Mouse (Mus musculus) left cerebral cortex, adult 2 months (tissue): ENCODE data around the gene Htt. TPM values are rescaled to one million over a fixed set of nuclear protein-coding genes. Genes with fewer than 3 reads are reported as not detected.

Source experiments
- DNase-seq, 2 experiments: peaks; one replicate each; pipeline ENCODE4 v3.0.0; 2021 to 2022; ENCODE audit warnings: low spot score in 2 of 2, mixed read lengths in 1 of 2; ENCODE audit errors: extremely low spot score in 1 of 2
- H3K27ac ChIP-seq: fragments of 200-600 bp; 2 replicates; pipeline ENCODE4 v1.8.1; 2022
- H3K4me3 ChIP-seq: fragments of 200-600 bp; 2 replicates; pipeline ENCODE4 v1.8.1; 2022
- CTCF ChIP-seq: fragments of 200-600 bp; IDR thresholded peaks from 2 replicates; pipeline ENCODE4 v1.8.1; 2022; ENCODE audit warnings: antibody characterized with exemption, mild to moderate bottlenecking, moderate library complexity
- intact Hi-C: fragments of 180-260 bp; cut with DNase I; formaldehyde crosslinking; loops from one replicate; pipeline ENCODE4 v1.15.1; 2025
- total RNA-seq, 2 experiments: library from RNA; stranded (reverse); gene quantifications; 2 replicates each; pipeline ENCODE4 v1.2.3; 2021

Gene Htt
- total RNA-seq, 2 experiments from 2014 or later: 90.1 to 92.4 TPM

DNA sequence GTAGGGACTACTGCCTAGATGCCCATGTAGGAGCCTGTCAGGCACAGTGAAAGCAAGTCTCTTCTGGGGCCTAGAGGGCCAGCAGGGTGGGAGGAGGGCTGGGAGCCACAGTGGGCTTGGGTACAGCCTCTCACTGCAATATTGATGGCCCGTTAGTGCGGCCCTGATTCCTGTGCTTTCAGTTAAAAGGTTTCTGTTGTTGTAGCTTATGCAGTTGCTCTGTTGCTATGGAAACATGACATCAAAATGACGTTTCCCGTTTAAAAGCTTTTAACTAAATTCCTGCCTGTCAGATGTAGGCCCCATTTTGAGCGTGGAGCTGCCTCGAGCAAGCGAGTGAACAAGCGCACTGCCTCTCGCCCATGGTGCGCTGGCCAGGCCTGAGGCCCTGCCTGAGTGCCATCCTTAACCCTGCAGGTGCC, 155.7 kb downstream of the Htt start:
- Histone ChIP-seq H3K4me3 (no peak overlapping the region), H3K27ac (no peak overlapping the region; the same call in 1 of the 2 replicates)
- no peak for TF ChIP-seq CTCF
- peak; percentile 26 to 30 for DNase-seq
- intact Hi-C loops: loop anchor here (5.0 kb wide), 1 partner anchor 105 kb away; no protein-coding TSS in a partner anchor

DNA sequence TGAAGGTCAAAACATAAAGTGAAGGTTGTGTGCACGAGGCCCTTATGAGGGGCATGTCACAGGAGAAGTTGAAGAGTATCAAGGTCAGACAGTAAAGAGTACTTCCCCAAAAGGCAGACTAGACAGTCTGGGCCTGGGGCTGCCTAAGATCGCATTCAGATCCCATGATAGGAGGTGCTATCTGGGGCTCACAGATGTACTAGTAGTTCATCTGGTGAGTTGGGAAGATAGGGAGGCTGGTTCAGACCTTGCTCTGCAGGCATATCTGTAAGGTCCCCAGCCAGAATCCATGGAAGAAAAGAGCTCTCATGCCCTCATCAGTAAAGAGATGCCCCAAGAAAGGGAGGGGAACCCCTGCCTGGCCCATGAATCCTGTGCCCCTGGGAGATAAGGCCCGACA, 157.2 kb downstream of the Htt start:
- no peak overlapping the region for H3K27ac ChIP-seq
- intact Hi-C loops: loop anchor here (5.0 kb wide), 1 partner anchor 104 kb away; no protein-coding TSS in a partner anchor
- no peak for TF ChIP-seq CTCF

DNA sequence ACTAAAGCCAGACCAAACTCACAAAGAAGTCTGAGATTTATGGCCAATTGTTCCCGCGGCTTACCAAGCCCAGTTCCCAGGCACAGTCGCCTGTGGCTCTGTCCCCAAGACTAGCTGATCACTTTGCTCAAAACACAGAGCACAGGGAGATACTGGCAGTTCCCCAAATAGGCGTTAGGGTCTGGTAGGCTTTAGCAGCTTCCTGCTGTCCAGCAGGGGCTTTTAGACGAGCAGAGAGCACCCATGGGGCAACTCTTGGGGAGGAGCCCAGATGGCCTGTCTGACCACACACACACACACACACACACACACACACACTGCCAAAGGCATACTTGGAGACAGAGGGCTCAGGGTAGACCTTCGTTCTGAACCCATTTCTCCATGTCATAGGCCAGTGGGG, 161.0 kb downstream of the Htt start:
- Histone ChIP-seq H3K4me3 (no peak overlapping the region), H3K27ac (no peak overlapping the region)
- TF ChIP-seq CTCF: no peak
- intact Hi-C loops: no loop called here
- no peak for DNase-seq

More for the DNA sequence above, 157.2 kb downstream of the Htt start:
- H3K4me3 ChIP-seq: no peak overlapping the region
- DNase-seq: no peak

DNA sequence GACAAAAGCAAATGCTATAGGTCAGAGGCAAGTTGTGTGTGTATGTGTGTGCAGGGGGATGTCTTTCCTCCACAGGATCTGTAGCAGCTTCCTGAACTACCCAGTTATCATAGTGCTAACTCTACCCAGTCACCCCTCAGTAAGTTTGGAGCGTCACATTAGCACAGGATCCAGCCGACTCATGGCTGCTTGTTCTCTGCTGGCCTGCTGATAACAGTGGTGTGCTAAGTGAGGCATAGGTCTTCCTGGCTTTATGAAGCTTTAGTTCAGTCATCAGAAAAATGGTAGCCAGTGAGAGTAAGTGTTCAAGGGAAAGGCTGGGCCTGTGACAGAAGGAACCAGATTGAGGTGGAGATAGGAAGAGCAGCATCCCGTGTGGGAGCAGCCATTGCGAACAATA, 162.4 kb downstream of the Htt start:
- intact Hi-C loops: no loop called here
- TF ChIP-seq CTCF: no peak
- no peak for DNase-seq
- no peak overlapping the region for H3K4me3 ChIP-seq
- H3K27ac ChIP-seq: no peak overlapping the region

DNA sequence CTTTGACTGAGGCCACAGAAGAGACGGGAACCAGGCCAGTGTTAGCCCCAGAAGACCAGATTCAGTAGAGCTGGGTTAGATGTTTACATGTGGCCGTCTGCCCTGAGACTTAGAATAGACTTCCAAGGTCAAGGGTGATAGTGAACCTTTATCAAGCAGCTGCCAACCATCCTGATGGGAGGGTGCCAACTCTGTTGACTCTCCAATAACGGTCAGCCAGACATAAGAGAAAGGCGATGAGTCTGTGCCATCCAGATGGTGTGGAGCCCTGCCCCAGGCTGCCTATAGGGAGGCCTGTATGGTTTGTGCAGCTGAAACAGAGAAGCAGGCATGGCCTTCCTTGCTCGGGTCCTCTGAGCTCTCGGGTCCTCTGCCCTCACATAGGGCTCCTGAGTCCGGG, 163.0 kb downstream of the Htt start:
- no peak for DNase-seq
- TF ChIP-seq CTCF: no peak
- Histone ChIP-seq H3K27ac (no peak overlapping the region), H3K4me3 (no peak overlapping the region)
- intact Hi-C loops: no loop called here

DNA sequence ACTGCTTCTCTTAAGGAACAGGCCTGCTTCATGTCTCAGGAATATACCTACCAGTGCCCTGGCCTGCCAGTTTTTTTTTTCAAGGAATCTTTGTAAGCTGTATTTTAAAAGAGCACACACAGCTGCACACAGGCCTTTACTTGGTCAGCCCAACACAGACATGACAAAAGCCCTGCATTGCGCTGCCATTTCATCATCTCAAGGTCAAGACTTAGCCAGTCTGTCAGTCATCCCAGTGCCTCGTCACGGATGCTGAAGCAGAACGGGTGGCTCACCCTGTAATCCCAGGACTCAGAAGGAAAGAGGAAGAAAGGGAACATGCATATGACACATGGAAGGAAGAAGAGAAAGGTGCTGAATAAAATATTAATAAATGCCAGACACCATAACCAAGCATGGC, 166.1 kb downstream of the Htt start:
- no peak for DNase-seq
- no peak for TF ChIP-seq CTCF
- intact Hi-C loops: no loop called here
- no peak overlapping the region for H3K4me3 ChIP-seq
- H3K27ac ChIP-seq: no peak overlapping the region

DNA sequence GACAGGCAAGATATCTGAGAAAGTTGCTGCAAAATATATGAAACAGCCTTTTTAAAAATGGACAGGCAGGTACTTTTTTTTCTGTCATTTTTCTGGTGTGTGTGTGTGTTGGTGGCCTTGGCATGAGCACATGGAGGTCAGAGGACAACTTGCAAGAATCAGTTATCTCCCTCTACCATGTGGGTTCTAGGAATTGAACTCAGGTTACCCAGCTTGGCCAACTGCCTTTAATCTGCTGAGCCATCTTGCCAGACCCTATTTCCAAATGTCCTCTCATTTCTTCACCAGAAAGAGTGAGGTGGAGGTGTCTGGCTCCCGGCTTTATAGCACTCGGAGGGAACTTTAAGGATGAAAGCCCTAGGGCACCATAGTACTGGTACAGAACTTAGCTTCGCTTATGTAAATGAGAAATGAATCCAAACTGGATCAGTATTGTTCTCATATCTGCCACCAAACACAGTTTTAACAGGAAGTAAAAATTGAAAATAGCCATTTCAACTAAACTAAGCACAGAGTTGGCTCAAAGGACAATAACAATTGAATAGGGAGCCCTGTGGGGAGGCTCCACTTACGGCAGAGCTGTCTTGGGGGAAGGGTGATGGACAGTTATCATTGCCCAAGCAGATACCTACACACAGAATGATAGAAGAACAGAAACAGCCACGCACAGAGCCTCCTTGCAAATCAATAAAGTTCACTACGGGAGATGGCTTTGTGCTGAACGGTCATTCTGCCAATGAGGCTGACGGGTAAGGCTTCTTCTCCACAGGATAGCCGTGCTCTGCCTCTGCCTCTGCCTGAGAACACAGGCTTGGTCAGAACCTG, 168.8 kb downstream of the Htt start:
- no peak for DNase-seq
- intact Hi-C loops: no loop called here
- H3K4me3 ChIP-seq: no peak overlapping the region
- peak overlapping the region; percentile 47; the same call in 1 of the 2 replicates for H3K27ac ChIP-seq
- no peak for TF ChIP-seq CTCF

DNA sequence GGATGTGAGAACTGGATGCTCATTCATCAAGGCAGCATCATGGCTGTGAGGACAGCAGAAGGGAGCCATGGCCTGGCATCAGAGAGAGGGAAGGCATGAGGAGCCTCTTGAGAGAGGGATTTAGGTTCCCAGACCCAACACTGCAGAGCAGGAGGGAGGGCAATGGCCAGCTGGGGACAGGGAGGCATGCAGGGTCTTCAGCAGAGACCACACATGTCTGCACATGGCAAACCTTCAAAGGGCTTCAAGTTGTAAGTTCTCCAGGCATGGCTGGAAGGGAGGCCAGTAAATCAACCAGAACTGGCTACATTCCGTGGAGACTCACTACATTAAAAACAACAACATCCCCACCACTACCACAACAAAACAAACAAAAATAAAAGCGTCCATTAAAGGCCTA, 169.6 kb downstream of the Htt start:
- no peak overlapping the region for H3K4me3 ChIP-seq
- no peak for TF ChIP-seq CTCF
- intact Hi-C loops: no loop called here
- DNase-seq: no peak
- peak overlapping the region; percentile 47; the same call in 1 of the 2 replicates for H3K27ac ChIP-seq

DNA sequence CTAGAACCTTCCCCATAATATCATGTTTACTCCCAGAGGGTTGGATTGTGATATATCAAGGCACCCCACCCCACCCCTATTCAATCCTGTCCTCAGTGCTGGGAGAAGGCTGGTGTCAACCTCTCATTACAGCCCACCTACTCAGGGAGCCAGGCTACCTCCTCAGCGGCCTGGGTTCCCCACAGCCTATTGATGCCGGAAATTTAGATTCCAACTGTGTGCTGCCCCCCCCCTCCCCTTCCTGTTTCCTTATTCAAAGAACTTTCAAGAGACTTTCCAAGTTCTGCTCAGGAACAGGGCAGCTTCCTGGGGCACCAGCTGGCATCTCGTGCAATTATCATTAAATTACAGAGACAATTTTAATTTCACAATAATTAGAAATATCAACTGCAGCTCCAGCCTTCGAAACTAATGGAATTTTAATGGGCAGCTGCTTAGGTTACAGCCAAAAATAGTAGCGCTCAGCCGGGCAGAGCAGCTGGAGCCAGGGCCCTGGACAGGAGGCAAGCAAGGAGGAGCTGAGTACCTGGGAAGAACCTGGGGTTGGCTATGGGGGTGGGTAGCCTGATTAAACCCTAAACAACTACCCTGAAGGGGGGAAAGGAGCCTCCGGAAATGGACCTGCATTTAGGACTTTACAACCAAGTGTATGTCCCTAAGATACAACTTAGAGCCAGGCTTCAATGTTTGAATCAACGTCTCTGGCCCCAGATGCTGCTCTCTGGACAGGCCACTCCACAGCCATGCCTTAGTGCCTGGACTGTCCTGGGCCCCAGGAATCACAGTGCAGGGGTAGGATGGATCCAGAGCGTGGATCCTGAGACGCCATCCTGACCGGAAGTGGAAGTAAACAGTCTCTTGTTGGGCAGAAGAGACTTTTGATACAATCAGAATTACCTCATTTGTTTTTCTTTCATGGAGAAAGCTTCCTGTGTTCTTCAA, 170.2 kb downstream of the Htt start:
- Histone ChIP-seq H3K4me3 (no peak overlapping the region), H3K27ac (peak overlapping the region; percentile 59)
- TF ChIP-seq CTCF: no peak
- no peak for DNase-seq
- intact Hi-C loops: no loop called here

DNA sequence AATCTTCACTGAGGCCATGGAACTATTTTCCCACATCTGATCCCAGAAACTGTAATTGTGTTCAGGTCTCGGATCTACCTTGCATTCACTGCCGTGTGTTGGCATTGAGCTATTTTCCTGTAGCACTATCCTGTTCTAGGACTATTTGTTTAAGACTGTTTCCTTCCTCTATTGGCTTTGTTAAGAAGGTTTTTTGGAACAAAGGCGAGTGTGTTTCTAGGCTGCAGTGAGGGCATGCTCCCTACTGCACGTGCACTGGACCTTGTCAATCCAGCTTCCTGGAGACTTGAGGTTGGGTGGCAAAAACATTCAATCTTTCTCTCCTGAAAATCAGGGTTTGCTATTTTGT, 170.9 kb downstream of the Htt start:
- no peak for DNase-seq
- intact Hi-C loops: no loop called here
- Histone ChIP-seq H3K4me3 (no peak overlapping the region), H3K27ac (no peak overlapping the region; the same call in 1 of the 2 replicates)
- no peak for TF ChIP-seq CTCF

DNA sequence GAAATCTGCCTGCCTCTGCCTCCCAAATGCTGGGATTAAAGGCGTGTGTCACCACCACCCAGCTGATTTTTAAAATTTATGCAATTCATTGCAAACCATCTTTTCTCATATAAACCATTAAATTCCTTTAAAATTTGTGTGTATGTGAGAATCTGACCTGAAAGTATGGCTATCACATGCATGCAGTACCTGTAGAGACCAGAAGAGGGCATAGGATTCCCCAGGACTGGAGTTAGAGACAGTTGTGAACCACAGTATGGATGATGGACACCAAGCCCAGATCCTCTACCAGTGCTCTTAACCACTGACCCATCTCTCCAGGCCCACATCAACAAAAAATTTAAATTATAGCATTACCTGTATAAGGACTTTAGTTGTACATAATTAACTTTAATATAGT, 171.9 kb downstream of the Htt start:
- Histone ChIP-seq H3K4me3 (no peak overlapping the region), H3K27ac (no peak overlapping the region)
- DNase-seq: no peak
- peak; percentile 45 for TF ChIP-seq CTCF
- intact Hi-C loops: no loop called here
